Mouse (Mus musculus) forebrain, embryonic 13.5 days (tissue): ENCODE data around the gene Srsf1. TPM values are rescaled to one million over a fixed set of nuclear protein-coding genes. Genes with fewer than 3 reads are reported as not detected.

ENCODE experiments used
- ATAC-seq: fragments of 200-750 bp; cut with Nextera tagmentation; 2 replicates; pipeline ENCODE4 v1.8.0; 2017
- H3K27ac ChIP-seq: fragments of 300-500 bp; sonication (generic); 2 replicates; pipeline ENCODE4 v1.5.1; 2015; ENCODE audit warnings: inconsistent platforms, mild to moderate bottlenecking, moderate library complexity
- H3K27me3 ChIP-seq: fragments of 300-500 bp; sonication (generic); 2 replicates; pipeline ENCODE4 v1.6.1; 2015; ENCODE audit warnings: mild to moderate bottlenecking, inconsistent platforms
- H3K36me3 ChIP-seq: fragments of 300-500 bp; sonication (generic); 2 replicates; pipeline ENCODE4 v1.6.1; 2015; ENCODE audit warnings: mild to moderate bottlenecking, inconsistent platforms; ENCODE audit not compliant: poor library complexity, severe bottlenecking
- H3K4me1 ChIP-seq: fragments of 300-500 bp; sonication (generic); 2 replicates; pipeline ENCODE4 v1.6.1; 2015; ENCODE audit warnings: inconsistent platforms
- H3K4me2 ChIP-seq: fragments of 300-500 bp; sonication (generic); 2 replicates; pipeline ENCODE4 v1.6.1; 2015; ENCODE audit warnings: inconsistent platforms, mild to moderate bottlenecking, moderate library complexity
- H3K4me3 ChIP-seq: fragments of 300-500 bp; sonication (generic); 2 replicates; pipeline ENCODE4 v1.5.1; 2015; ENCODE audit warnings: mild to moderate bottlenecking, inconsistent platforms
- H3K9ac ChIP-seq: fragments of 300-500 bp; sonication (generic); 2 replicates; pipeline ENCODE4 v1.6.1; 2015; ENCODE audit warnings: mild to moderate bottlenecking, inconsistent platforms
- H3K9me3 ChIP-seq: fragments of 300-500 bp; sonication (generic); replicated peaks from 2 replicates; pipeline ENCODE4 v1.6.1; 2016; ENCODE audit warnings: inconsistent platforms
- WGBS: fragments of 180-500 bp; shearing (Covaris S2); methylation state at CpG from one replicate; pipeline ENCODE4 v1.1.7; 2015; 5-methylcytosine and 5-hydroxymethylcytosine counted together
- polyA plus RNA-seq: library from polyadenylated mRNA; unstranded; fragments of >200 nt; fragmentation: Nextera tagmentation; extraction: Ambion mirVana; gene quantifications from 2 replicates; pipeline ENCODE4 v1.2.1, GENCODE M21; 2015

Srsf1 gene
- 393 and 402 TPM in 2 replicates for polyA plus RNA-seq

- peak within 1 kb of the TSS; percentile 99 for H3K27ac ChIP-seq
- H3K4me2 ChIP-seq: peak within 1 kb of the TSS; percentile 84
- H3K9ac ChIP-seq: peak within 1 kb of the TSS; percentile 100
- peaks cover 40% of the 10 kb centered on the region for H3K4me1 ChIP-seq
- H3K9me3 ChIP-seq: no peaks in the 10 kb centered on the region
- under 1% methylated on average over 49 of the region's 60 CpGs for WGBS
- peak within 1 kb of the TSS; percentile 99 for H3K4me3 ChIP-seq
- H3K36me3 ChIP-seq: peaks cover 26% of the 10 kb centered on the region
- ATAC-seq: peak; percentile 92
- no peaks in the 10 kb centered on the region for H3K27me3 ChIP-seq
Observed at GRCm38 (mm10) chr11:88046944-88047794, at the start of gene Srsf1. TSS of gene Srsf1 (plus strand) at chr11:88047373.

GRCm38 (mm10) chr11:87999751-88000150 lies 47.4 kb upstream of the Srsf1 start:
- Histone ChIP-seq H3K9me3 (no peaks in the 10 kb centered on the region; the same call in 1 of the 2 replicates), H3K4me1 (no peaks in the 10 kb centered on the region), H3K27ac (no peak overlapping the region), H3K4me2 (no peak overlapping the region), H3K9ac (no peak overlapping the region), H3K4me3 (no peak overlapping the region), H3K36me3 (peaks cover 9% of the 10 kb centered on the region; the same call in 1 of the 2 replicates), H3K27me3 (no peaks in the 10 kb centered on the region)
- 94% methylated on average over 5 of the region's 5 CpGs for WGBS
- ATAC-seq: no peak

- peaks cover 9% of the 10 kb centered on the region; the same call in 1 of the 2 replicates for H3K36me3 ChIP-seq
- H3K4me3 ChIP-seq: no peak overlapping the region
- 72% methylated on average over 4 of the region's 4 CpGs for WGBS
- ATAC-seq: no peak
- no peaks in the 10 kb centered on the region for H3K4me1 ChIP-seq
- no peak overlapping the region for H3K27ac ChIP-seq
- H3K9me3 ChIP-seq: peaks cover 3% of the 10 kb centered on the region; the same call in 1 of the 2 replicates
- no peak overlapping the region for H3K9ac ChIP-seq
- H3K4me2 ChIP-seq: no peak overlapping the region
- no peaks in the 10 kb centered on the region for H3K27me3 ChIP-seq
Observed at GRCm38 (mm10) chr11:88002738-88003137, 44.4 kb upstream of the Srsf1 start.

GRCm38 (mm10) chr11:88004123-88004522 lies 43.0 kb upstream of the Srsf1 start:
- Histone ChIP-seq H3K4me3 (no peak overlapping the region), H3K36me3 (peaks cover 9% of the 10 kb centered on the region; the same call in 1 of the 2 replicates), H3K27ac (no peak overlapping the region), H3K27me3 (no peaks in the 10 kb centered on the region), H3K4me1 (peaks cover 7% of the 10 kb centered on the region), H3K9me3 (peaks cover 3% of the 10 kb centered on the region; the same call in 1 of the 2 replicates), H3K9ac (no peak overlapping the region), H3K4me2 (no peak overlapping the region)
- no peak for ATAC-seq
- WGBS: 56% methylated on average over 2 of the region's 2 CpGs

GRCm38 (mm10) chr11:88008641-88009040 lies 38.5 kb upstream of the Srsf1 start:
- H3K4me2 ChIP-seq: no peak overlapping the region
- no peak overlapping the region for H3K9ac ChIP-seq
- peak; percentile 36; the same call in 1 of the 2 replicates for ATAC-seq
- 0 out of 2 replicates have a peak, but pooled peaks cover 3% of the 10 kb centered on the region for H3K9me3 ChIP-seq
- no peaks in the 10 kb centered on the region for H3K36me3 ChIP-seq
- H3K4me3 ChIP-seq: no peak overlapping the region
- H3K4me1 ChIP-seq: peaks cover 23% of the 10 kb centered on the region
- H3K27ac ChIP-seq: no peak overlapping the region
- H3K27me3 ChIP-seq: no peaks in the 10 kb centered on the region
- WGBS: 60% methylated on average over 1 of the region's 1 CpGs

- Histone ChIP-seq H3K9ac (peak overlapping the region; percentile 56; the same call in 1 of the 2 replicates), H3K4me1 (peaks cover 23% of the 10 kb centered on the region), H3K36me3 (no peaks in the 10 kb centered on the region), H3K9me3 (0 out of 2 replicates have a peak, but pooled peaks cover 3% of the 10 kb centered on the region), H3K4me2 (peak overlapping the region; percentile 53), H3K27me3 (no peaks in the 10 kb centered on the region), H3K27ac (peak overlapping the region; percentile 79), H3K4me3 (peak overlapping the region; percentile 17; the same call in 1 of the 2 replicates)
- WGBS: 19% methylated on average over 16 of the region's 16 CpGs
- ATAC-seq: peak; percentile 87
Observed at GRCm38 (mm10) chr11:88009542-88010190, 37.5 kb upstream of the Srsf1 start.

- Histone ChIP-seq H3K9me3 (no peaks in the 10 kb centered on the region), H3K4me2 (no peak overlapping the region), H3K4me1 (peaks cover 23% of the 10 kb centered on the region), H3K4me3 (no peak overlapping the region), H3K27me3 (no peaks in the 10 kb centered on the region), H3K9ac (no peak overlapping the region), H3K27ac (no peak overlapping the region), H3K36me3 (no peaks in the 10 kb centered on the region)
- WGBS: 77% methylated on average over 11 of the region's 11 CpGs
- ATAC-seq: no peak
Observed at GRCm38 (mm10) chr11:88011208-88011913, 35.8 kb upstream of the Srsf1 start.

- 89% methylated on average over 7 of the region's 7 CpGs for WGBS
- H3K9me3 ChIP-seq: no peaks in the 10 kb centered on the region
Observed at GRCm38 (mm10) chr11:88011914-88012419, 35.2 kb upstream of the Srsf1 start.

GRCm38 (mm10) chr11:88012621-88013244 lies 34.4 kb upstream of the Srsf1 start:
- no peaks in the 10 kb centered on the region for H3K9me3 ChIP-seq
- no peak overlapping the region for H3K27ac ChIP-seq
- no peak overlapping the region for H3K9ac ChIP-seq
- peaks cover 23% of the 10 kb centered on the region for H3K4me1 ChIP-seq
- H3K36me3 ChIP-seq: no peaks in the 10 kb centered on the region
- no peaks in the 10 kb centered on the region for H3K27me3 ChIP-seq
- no peak overlapping the region for H3K4me2 ChIP-seq
- WGBS: 94% methylated on average over 11 of the region's 11 CpGs
- no peak overlapping the region for H3K4me3 ChIP-seq
- ATAC-seq: no peak

More at GRCm38 (mm10) chr11:88011914-88012419, 35.2 kb upstream of the Srsf1 start:
- ATAC-seq: no peak
- no peaks in the 10 kb centered on the region for H3K36me3 ChIP-seq
- H3K4me1 ChIP-seq: peaks cover 23% of the 10 kb centered on the region
- no peaks in the 10 kb centered on the region for H3K27me3 ChIP-seq
- H3K4me3 ChIP-seq: no peak overlapping the region
- H3K9ac ChIP-seq: no peak overlapping the region
- no peak overlapping the region for H3K27ac ChIP-seq
- H3K4me2 ChIP-seq: no peak overlapping the region

- no peak for ATAC-seq
- 90% methylated on average over 10 of the region's 10 CpGs for WGBS
- H3K9ac ChIP-seq: no peak overlapping the region
- peaks cover 21% of the 10 kb centered on the region for H3K4me1 ChIP-seq
- H3K9me3 ChIP-seq: no peaks in the 10 kb centered on the region
- H3K27ac ChIP-seq: no peak overlapping the region
- no peaks in the 10 kb centered on the region for H3K36me3 ChIP-seq
- H3K4me2 ChIP-seq: no peak overlapping the region
- no peaks in the 10 kb centered on the region for H3K27me3 ChIP-seq
- no peak overlapping the region for H3K4me3 ChIP-seq
Observed at GRCm38 (mm10) chr11:88013632-88014031, 33.5 kb upstream of the Srsf1 start.

- Histone ChIP-seq H3K27me3 (no peaks in the 10 kb centered on the region), H3K9ac (no peak overlapping the region), H3K4me2 (no peak overlapping the region), H3K9me3 (no peaks in the 10 kb centered on the region), H3K36me3 (no peaks in the 10 kb centered on the region), H3K4me1 (peaks cover 6% of the 10 kb centered on the region), H3K4me3 (no peak overlapping the region), H3K27ac (no peak overlapping the region)
- 86% methylated on average over 11 of the region's 11 CpGs for WGBS
- ATAC-seq: no peak
Observed at GRCm38 (mm10) chr11:88015161-88015560, 32.0 kb upstream of the Srsf1 start.
